Mouse (Mus musculus) MEL (cell line): ENCODE data around the gene Slc12a8. TPM values are rescaled to one million over a fixed set of nuclear protein-coding genes. Genes with fewer than 3 reads are reported as not detected.

Experiments used
- DNase-seq: peaks from one replicate; pipeline ENCODE4 v3.0.0; 2011; ENCODE audit warnings: low read depth, low spot score
- H3K27ac ChIP-seq: 2 replicates; pipeline ENCODE4 v1.5.1; 2012; ENCODE audit warnings: low read depth, mild to moderate bottlenecking, control low read depth, low read length, moderate library complexity; ENCODE audit not compliant: control insufficient read depth
- H3K27me3 ChIP-seq, 2 experiments: fragments of 150-350 bp in 1 of 2; sonication (generic) in 1 of 2; 2 replicates each; pipeline ENCODE4 v1.6.1; 2012; ENCODE audit warnings: low read length in 2 of 2, mild to moderate bottlenecking in 2 of 2, improper control_type of control experiment in 1 of 2, moderate library complexity in 1 of 2; ENCODE audit not compliant: insufficient read depth in 2 of 2, control insufficient read depth in 1 of 2
- H3K36me3 ChIP-seq, 2 experiments: 2 replicates each; pipeline ENCODE4 v1.6.1; 2012 to 2014; ENCODE audit warnings: low read length in 2 of 2, improper control_type of control experiment in 1 of 2, inconsistent platforms in 1 of 2, mild to moderate bottlenecking in 1 of 2; ENCODE audit not compliant: insufficient read depth in 2 of 2, control insufficient read depth in 1 of 2
- H3K4me1 ChIP-seq, 2 experiments: fragments of 150-350 bp in 1 of 2; sonication (generic) in 1 of 2; 2 replicates each; pipeline ENCODE4 v1.6.1; 2012; ENCODE audit warnings: low read length in 2 of 2, improper control_type of control experiment in 1 of 2, mild to moderate bottlenecking in 1 of 2; ENCODE audit not compliant: insufficient read depth in 2 of 2, control insufficient read depth in 1 of 2
- H3K4me3 ChIP-seq, 2 experiments: fragments of 150-350 bp in 1 of 2; sonication (generic) in 1 of 2; 2 replicates each; pipeline ENCODE4 v1.5.1; 2012; ENCODE audit warnings: low read depth in 2 of 2, low read length in 2 of 2, mild to moderate bottlenecking in 2 of 2, moderate library complexity in 2 of 2, control low read depth in 1 of 2, improper control_type of control experiment in 1 of 2; ENCODE audit not compliant: control insufficient read depth in 1 of 2, insufficient read depth in 1 of 2
- H3K79me2 ChIP-seq: 2 replicates; pipeline ENCODE4 v1.6.1; 2012; ENCODE audit warnings: mild to moderate bottlenecking, low read length, moderate library complexity; ENCODE audit not compliant: control insufficient read depth, poor library complexity, insufficient read depth
- H3K9ac ChIP-seq: 2 replicates; pipeline ENCODE4 v1.6.1; 2012; ENCODE audit warnings: low read depth, mild to moderate bottlenecking, control low read depth, low read length, moderate library complexity; ENCODE audit not compliant: control insufficient read depth, poor library complexity, severe bottlenecking
- H3K9me3 ChIP-seq: fragments of 150-350 bp; sonication (generic); replicated peaks from 2 replicates; pipeline ENCODE4 v1.6.1; 2012; ENCODE audit warnings: mild to moderate bottlenecking, low read length, improper control_type of control experiment, moderate library complexity; ENCODE audit not compliant: insufficient read depth
- BHLHE40 ChIP-seq: IDR thresholded peaks from 2 replicates; pipeline ENCODE4 v1.6.1; 2012; ENCODE audit warnings: low read depth, mild to moderate bottlenecking, inconsistent platforms, low read length, improper control_type of control experiment, borderline replicate concordance
- CHD1 ChIP-seq: IDR thresholded peaks from 2 replicates; pipeline ENCODE4 v1.6.1; 2012; ENCODE audit warnings: low read depth, mild to moderate bottlenecking, inconsistent platforms, low read length, improper control_type of control experiment
- CTCF ChIP-seq, 3 experiments: IDR thresholded peaks in 2 of 3; conservative IDR thresholded peaks in 1 of 3; 2 replicates each; pipeline ENCODE4 v1.5.1; 2011 to 2012; ENCODE audit warnings: low read length in 3 of 3, low read depth in 2 of 3, mild to moderate bottlenecking in 2 of 3, improper control_type of control experiment in 1 of 3, inconsistent platforms in 1 of 3, mixed read lengths in 1 of 3, moderate library complexity in 1 of 3; ENCODE audit not compliant: control insufficient read depth in 1 of 3, insufficient read depth in 1 of 3, poor library complexity in 1 of 3, severe bottlenecking in 1 of 3
- ELF1 ChIP-seq: IDR thresholded peaks from 2 replicates; pipeline ENCODE4 v1.6.1; 2014; ENCODE audit warnings: low read depth, mild to moderate bottlenecking, inconsistent platforms, low read length, improper control_type of control experiment, moderate library complexity
- EP300 ChIP-seq, 2 experiments: IDR thresholded peaks; 2 replicates each; pipeline ENCODE4 v1.6.1; 2011; ENCODE audit warnings: improper control_type of control experiment in 2 of 2, low read length in 2 of 2, low read depth in 1 of 2, mild to moderate bottlenecking in 1 of 2
- GATA1 ChIP-seq: IDR thresholded peaks from 2 replicates; pipeline ENCODE4 v1.6.1; 2011; ENCODE audit warnings: low read depth, low read length, improper control_type of control experiment
- MAFK ChIP-seq: IDR thresholded peaks from 2 replicates; pipeline ENCODE4 v1.6.1; 2011; ENCODE audit warnings: low read depth, mild to moderate bottlenecking, low read length, improper control_type of control experiment, borderline replicate concordance
- MAZ ChIP-seq: IDR thresholded peaks from 2 replicates; pipeline ENCODE4 v1.6.1; 2012; ENCODE audit warnings: low read depth, mild to moderate bottlenecking, inconsistent platforms, low read length, improper control_type of control experiment
- MEF2A ChIP-seq: IDR thresholded peaks from 2 replicates; pipeline ENCODE4 v1.6.1; 2014; ENCODE audit warnings: low read depth, mild to moderate bottlenecking, inconsistent platforms, low read length, improper control_type of control experiment; ENCODE audit not compliant: poor library complexity, insufficient replicate concordance, severe bottlenecking; ENCODE audit errors: extremely low read depth
- POLR2AphosphoS2 ChIP-seq: IDR thresholded peaks from 2 replicates; pipeline ENCODE4 v1.6.1; 2011; ENCODE audit warnings: low read length, improper control_type of control experiment
- TBP ChIP-seq: IDR thresholded peaks from 2 replicates; pipeline ENCODE4 v1.8.0; 2011; ENCODE audit warnings: low read depth, low read length, improper control_type of control experiment
- TCF12 ChIP-seq: IDR thresholded peaks from 2 replicates; pipeline ENCODE4 v1.6.1; 2014; ENCODE audit warnings: low read depth, mild to moderate bottlenecking, inconsistent platforms, low read length, improper control_type of control experiment, moderate library complexity
- USF1 ChIP-seq: IDR thresholded peaks from 2 replicates; pipeline ENCODE4 v1.6.1; 2014; ENCODE audit warnings: low read depth, mild to moderate bottlenecking, inconsistent platforms, low read length, improper control_type of control experiment, moderate library complexity
- ZNF384 ChIP-seq: IDR thresholded peaks from 2 replicates; pipeline ENCODE4 v1.6.1; 2012; ENCODE audit warnings: low read depth, mild to moderate bottlenecking, inconsistent platforms, low read length, improper control_type of control experiment
- polyA plus RNA-seq, 2 experiments: library from polyadenylated mRNA; stranded (reverse) in 1 of 2; unstranded in 1 of 2; fragments of >175 nt in 1 of 2; fragments of >200 nt in 1 of 2; gene quantifications; 2 replicates each; pipeline versions ENCODE4 v1.2.1 to v1.2.4; 2012; ENCODE audit warnings: low replicate concordance in 2 of 2, low read depth in 1 of 2; ENCODE audit not compliant: insufficient read length in 2 of 2, insufficient read depth in 1 of 2, missing spikeins in 1 of 2
- total RNA-seq: library from RNA; depleted of rRNA; stranded (reverse); fragments of 300-350 nt; gene quantifications from 2 replicates; pipeline ENCODE4 v1.2.3, GENCODE M21; 2012

Gene Slc12a8
- total and polyA plus RNA-seq, 3 experiments, result 0.29 TPM; not detected in 2

GRCm38 (mm10) chr16:33584455-33585082 lies 67.4 kb downstream of the Slc12a8 start:
- H3K27me3 ChIP-seq, result peaks cover 2 to 4% of the 10 kb centered on the region in 2 experiments
- DNase-seq, result no peak

GRCm38 (mm10) chr16:33585083-33585460 lies 67.9 kb downstream of the Slc12a8 start:
- Histone ChIP-seq H3K27me3 (peaks cover 2 to 4% of the 10 kb centered on the region in 2 experiments), H3K9me3 (no peaks in the 10 kb centered on the region), H3K79me2 (no peaks in the 10 kb centered on the region), H3K4me1 (no peaks in the 10 kb centered on the region), H3K27ac (no peak overlapping the region), H3K36me3 (no peaks in the 10 kb centered on the region), H3K4me3 (no peak overlapping the region), H3K9ac (no peak overlapping the region)
- TF ChIP-seq TCF12 (no peak), MAZ (no peak), BHLHE40 (no peak), ELF1 (no peak)
- no peak for DNase-seq

More at GRCm38 (mm10) chr16:33584455-33585082, 67.4 kb downstream of the Slc12a8 start:
- no peak overlapping the region for H3K4me3 ChIP-seq
- H3K36me3 ChIP-seq, result no peaks in the 10 kb centered on the region
- no peaks in the 10 kb centered on the region for H3K79me2 ChIP-seq
- no peaks in the 10 kb centered on the region for H3K4me1 ChIP-seq
- H3K9ac ChIP-seq, result no peak overlapping the region
- TF ChIP-seq ZNF384 (no peak), TBP (no peak), MEF2A (no peak), MAFK (no peak), GATA1 (no peak), CTCF (IDR thresholded peaks at IDR 0.05 in 2 of 3, conservative IDR thresholded peaks at IDR 0.05 in 1 of 3; ENCODE audit: control insufficient read depth in 1 of 3, insufficient read depth in 1 of 3, low read depth in 2 of 3, low read length in 3 of 3, poor library complexity in 1 of 3, severe bottlenecking in 1 of 3) (no peak), CHD1 (no peak), POLR2AphosphoS2 (no peak), USF1 (no peak), EP300 (IDR thresholded peaks at IDR 0.05; ENCODE audit: low read depth in 1 of 2, low read length in 2 of 2) (no peak)
- H3K9me3 ChIP-seq, result no peaks in the 10 kb centered on the region
- no peak overlapping the region for H3K27ac ChIP-seq
